Mouse (Mus musculus) heart, embryonic 13.5 days (tissue): Measurements from ENCODE around the gene Cdon. TPM values are rescaled to one million over a fixed set of nuclear protein-coding genes. Genes with fewer than 3 reads are reported as not detected.
A peak's percentile ranks its signal among the peaks of the same experiment; 100 is the strongest.

Source experiments
- ATAC-seq: fragments of 200-750 bp; cut with Nextera tagmentation; 2 replicates; pipeline ENCODE4 v1.8.0; 2017; ENCODE audit warnings: moderate TSS enrichment; ENCODE audit not compliant: insufficient number of reproducible peaks, low FRiP score, low TSS enrichment; ENCODE audit errors: extremely low read depth
- H3K27ac ChIP-seq: fragments of 300-500 bp; sonication (generic); replicated peaks from 2 replicates; pipeline ENCODE4 v1.5.1; 2015; ENCODE audit warnings: moderate library complexity, mild to moderate bottlenecking, inconsistent platforms
- H3K27me3 ChIP-seq: fragments of 300-500 bp; sonication (generic); replicated peaks from 2 replicates; pipeline ENCODE4 v1.6.1; 2015; ENCODE audit warnings: mild to moderate bottlenecking, inconsistent platforms
- H3K36me3 ChIP-seq: fragments of 300-500 bp; sonication (generic); 2 replicates; pipeline ENCODE4 v1.6.1; 2015; ENCODE audit warnings: mild to moderate bottlenecking, inconsistent platforms
- H3K4me1 ChIP-seq: fragments of 300-500 bp; sonication (generic); 2 replicates; pipeline ENCODE4 v1.6.1; 2015; ENCODE audit warnings: inconsistent platforms
- H3K4me2 ChIP-seq: fragments of 300-500 bp; sonication (generic); 2 replicates; pipeline ENCODE4 v1.6.1; 2015; ENCODE audit warnings: inconsistent platforms, mild to moderate bottlenecking, moderate library complexity
- H3K4me3 ChIP-seq: fragments of 300-500 bp; sonication (generic); 2 replicates; pipeline ENCODE4 v1.5.1; 2015; ENCODE audit warnings: moderate library complexity, mild to moderate bottlenecking, inconsistent platforms
- H3K9ac ChIP-seq: fragments of 300-500 bp; sonication (generic); 2 replicates; pipeline ENCODE4 v1.6.1; 2015; ENCODE audit warnings: inconsistent platforms, mild to moderate bottlenecking, moderate library complexity
- H3K9me3 ChIP-seq: fragments of 300-500 bp; sonication (generic); 2 replicates; pipeline ENCODE4 v1.6.1; 2016; ENCODE audit warnings: inconsistent platforms
- WGBS: fragments of 180-500 bp; shearing (Covaris S2); methylation state at CpG from one replicate; pipeline ENCODE4 v1.1.7; 2015; ENCODE audit warnings: mixed read lengths; 5-methylcytosine and 5-hydroxymethylcytosine counted together
- polyA plus RNA-seq: library from polyadenylated mRNA; unstranded; fragments of >200 nt; fragmentation: Nextera tagmentation; extraction: Ambion mirVana; gene quantifications from 2 replicates; pipeline ENCODE4 v1.2.1, GENCODE M21; 2015

The Cdon gene
- polyA plus RNA-seq, 1 experiment from 2014 or later, result 5.0 TPM

GRCm38 (mm10) chr9:35474104-35474724 lies 53.3 kb downstream of the Cdon start:
- Histone ChIP-seq H3K9me3 (no peaks in the 10 kb centered on the region), H3K36me3 (peaks cover 91% of the 10 kb centered on the region), H3K9ac (no peak overlapping the region), H3K4me1 (no peaks in the 10 kb centered on the region), H3K27ac (no peak overlapping the region), H3K4me2 (no peak overlapping the region), H3K27me3 (no peaks in the 10 kb centered on the region), H3K4me3 (no peak overlapping the region)
- 74% methylated on average over 10 of the region's 10 CpGs for WGBS
- no peak for ATAC-seq

GRCm38 (mm10) chr9:35475394-35475793 lies 54.5 kb downstream of the Cdon start:
- peaks cover 91% of the 10 kb centered on the region for H3K36me3 ChIP-seq
- no peaks in the 10 kb centered on the region for H3K9me3 ChIP-seq
- no peaks in the 10 kb centered on the region for H3K4me1 ChIP-seq
- no peaks in the 10 kb centered on the region for H3K27me3 ChIP-seq
- 83% methylated on average over 7 of the region's 7 CpGs for WGBS
- H3K27ac ChIP-seq, result no peak overlapping the region
- H3K4me2 ChIP-seq, result no peak overlapping the region
- no peak overlapping the region for H3K4me3 ChIP-seq
- H3K9ac ChIP-seq, result no peak overlapping the region
- ATAC-seq, result no peak

GRCm38 (mm10) chr9:35479456-35479855 lies 58.5 kb downstream of the Cdon start:
- Histone ChIP-seq H3K4me3 (no peak overlapping the region), H3K27ac (no peak overlapping the region), H3K9me3 (no peaks in the 10 kb centered on the region), H3K9ac (no peak overlapping the region), H3K36me3 (peaks cover 72% of the 10 kb centered on the region), H3K4me2 (no peak overlapping the region), H3K4me1 (peaks cover 17% of the 10 kb centered on the region), H3K27me3 (no peaks in the 10 kb centered on the region)
- ATAC-seq, result no peak
- 85% methylated on average over 6 of the region's 6 CpGs for WGBS

- Histone ChIP-seq H3K4me2 (peak overlapping the region; percentile 27; the same call in 1 of the 2 replicates), H3K36me3 (peaks cover 74% of the 10 kb centered on the region), H3K27ac (peak overlapping the region; percentile 48; the same call in 1 of the 2 replicates), H3K4me3 (no peak overlapping the region), H3K9ac (peak overlapping the region; percentile 47; the same call in 1 of the 2 replicates), H3K4me1 (peaks cover 17% of the 10 kb centered on the region), H3K9me3 (no peaks in the 10 kb centered on the region), H3K27me3 (no peaks in the 10 kb centered on the region)
- WGBS, result 52% methylated on average over 13 of the region's 13 CpGs
- no peak for ATAC-seq
These were observed 61.3 kb downstream of the Cdon start for GRCm38 (mm10) chr9:35482014-35482898.

- no peaks in the 10 kb centered on the region for H3K27me3 ChIP-seq
- H3K4me1 ChIP-seq, result peaks cover 17% of the 10 kb centered on the region
- H3K36me3 ChIP-seq, result peaks cover 74% of the 10 kb centered on the region
- no peak for ATAC-seq
- H3K27ac ChIP-seq, result no peak overlapping the region
- H3K9ac ChIP-seq, result no peak overlapping the region
- WGBS, result 73% methylated on average over 3 of the region's 3 CpGs
- no peak overlapping the region for H3K4me2 ChIP-seq
- H3K4me3 ChIP-seq, result no peak overlapping the region
- H3K9me3 ChIP-seq, result no peaks in the 10 kb centered on the region
These were observed 63.0 kb downstream of the Cdon start for GRCm38 (mm10) chr9:35483949-35484348.

GRCm38 (mm10) chr9:35486616-35487015 lies 65.7 kb downstream of the Cdon start:
- no peaks in the 10 kb centered on the region for H3K9me3 ChIP-seq
- H3K9ac ChIP-seq, result no peak overlapping the region
- ATAC-seq, result no peak
- no peaks in the 10 kb centered on the region for H3K27me3 ChIP-seq
- H3K4me1 ChIP-seq, result peaks cover 12% of the 10 kb centered on the region
- peaks cover 78% of the 10 kb centered on the region for H3K36me3 ChIP-seq
- H3K4me3 ChIP-seq, result no peak overlapping the region
- WGBS, result 81% methylated on average over 13 of the region's 13 CpGs
- no peak overlapping the region for H3K27ac ChIP-seq
- no peak overlapping the region for H3K4me2 ChIP-seq

- H3K36me3 ChIP-seq, result peaks cover 76% of the 10 kb centered on the region
- H3K27me3 ChIP-seq, result no peaks in the 10 kb centered on the region
- 76% methylated on average over 4 of the region's 4 CpGs for WGBS
- no peak overlapping the region for H3K9ac ChIP-seq
- H3K4me2 ChIP-seq, result no peak overlapping the region
- H3K9me3 ChIP-seq, result no peaks in the 10 kb centered on the region
- no peak overlapping the region for H3K4me3 ChIP-seq
- no peak overlapping the region for H3K27ac ChIP-seq
- no peak for ATAC-seq
- H3K4me1 ChIP-seq, result no peaks in the 10 kb centered on the region
These were observed 67.6 kb downstream of the Cdon start for GRCm38 (mm10) chr9:35488496-35488895.

- H3K4me1 ChIP-seq, result no peaks in the 10 kb centered on the region
- H3K9me3 ChIP-seq, result no peaks in the 10 kb centered on the region
- no peak overlapping the region for H3K4me3 ChIP-seq
- H3K4me2 ChIP-seq, result no peak overlapping the region
- H3K27me3 ChIP-seq, result no peaks in the 10 kb centered on the region
- WGBS, result 78% methylated on average over 11 of the region's 11 CpGs
- no peak overlapping the region for H3K27ac ChIP-seq
- no peak overlapping the region for H3K9ac ChIP-seq
- ATAC-seq, result no peak
- peaks cover 67% of the 10 kb centered on the region for H3K36me3 ChIP-seq
These were observed 70.4 kb downstream of the Cdon start for GRCm38 (mm10) chr9:35491109-35491866.

- WGBS, result 68% methylated on average over 7 of the region's 7 CpGs
- Histone ChIP-seq H3K27ac (no peak overlapping the region), H3K9ac (no peak overlapping the region), H3K4me3 (no peak overlapping the region), H3K9me3 (no peaks in the 10 kb centered on the region), H3K27me3 (no peaks in the 10 kb centered on the region), H3K36me3 (peaks cover 51% of the 10 kb centered on the region), H3K4me1 (no peaks in the 10 kb centered on the region), H3K4me2 (no peak overlapping the region)
- no peak for ATAC-seq
These were observed 72.3 kb downstream of the Cdon start for GRCm38 (mm10) chr9:35493033-35493732.

- Histone ChIP-seq H3K27ac (no peak overlapping the region), H3K4me3 (no peak overlapping the region), H3K27me3 (no peaks in the 10 kb centered on the region), H3K4me1 (no peaks in the 10 kb centered on the region), H3K4me2 (no peak overlapping the region), H3K9ac (no peak overlapping the region), H3K9me3 (no peaks in the 10 kb centered on the region), H3K36me3 (peaks cover 51% of the 10 kb centered on the region)
- WGBS, result 69% methylated on average over 4 of the region's 4 CpGs
- no peak for ATAC-seq
These were observed 72.8 kb downstream of the Cdon start for GRCm38 (mm10) chr9:35493733-35494092.

GRCm38 (mm10) chr9:35494937-35495336 lies 74.0 kb downstream of the Cdon start:
- peaks cover 47% of the 10 kb centered on the region for H3K36me3 ChIP-seq
- no peaks in the 10 kb centered on the region for H3K9me3 ChIP-seq
- no peak overlapping the region for H3K9ac ChIP-seq
- no peaks in the 10 kb centered on the region for H3K27me3 ChIP-seq
- H3K4me1 ChIP-seq, result no peaks in the 10 kb centered on the region
- 47% methylated on average over 4 of the region's 4 CpGs for WGBS
- H3K4me3 ChIP-seq, result no peak overlapping the region
- H3K4me2 ChIP-seq, result no peak overlapping the region
- no peak overlapping the region for H3K27ac ChIP-seq
- no peak for ATAC-seq
